Mouse (Mus musculus): ENCODE measurements at regions not wholly inside any gene's neighbourhood (a gene's known extent, or its start where the extent isn't known, plus 50 kb on each side); places are given as distances from the start of the nearest gene placed in this dataset.

DNA sequence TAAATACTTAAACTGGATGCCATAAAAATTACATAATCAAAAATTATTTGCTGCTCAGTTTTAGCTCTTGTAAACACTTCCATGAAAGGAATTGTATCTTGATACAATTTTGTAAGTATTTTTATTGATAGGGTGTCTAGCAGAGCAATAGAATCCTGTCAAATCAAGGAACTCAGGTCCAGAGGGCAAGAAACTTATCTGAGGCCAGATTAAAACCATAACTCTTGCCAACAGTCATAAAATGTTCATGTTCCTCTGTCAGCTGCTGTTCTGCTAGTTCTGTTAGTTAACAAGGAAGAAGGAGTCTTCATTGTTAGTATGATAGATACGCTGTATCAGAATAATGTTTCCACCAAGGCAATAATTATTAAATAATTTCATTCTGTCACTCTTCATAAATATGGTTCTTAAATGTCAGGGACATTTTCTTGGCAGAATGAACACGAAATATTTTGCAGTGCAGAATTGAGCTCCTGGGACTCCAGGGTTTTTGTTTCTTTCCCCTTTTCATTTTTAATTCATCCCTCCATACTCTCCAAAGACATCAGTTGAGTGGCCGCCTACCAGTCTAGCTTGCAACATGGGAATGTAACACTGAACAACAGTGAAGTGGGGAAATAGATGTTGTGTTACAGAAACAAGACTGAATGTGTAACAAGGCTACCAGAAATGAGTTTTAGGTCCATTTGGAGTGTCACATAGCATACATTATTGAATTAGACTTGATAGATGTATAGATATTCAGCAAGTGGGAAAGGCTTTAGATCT is 89.1 kb downstream of the E330014E10Rik start:
- TF ChIP-seq CTCF (conservative IDR thresholded peaks at IDR 0.05 in 1 of 2, IDR thresholded peaks at IDR 0.05 in 1 of 2; ENCODE audit: low read depth in 2 of 2, low read length in 2 of 2), result no peak
- no peak for TF ChIP-seq HCFC1 (IDR thresholded peaks at IDR 0.05; ENCODE audit: low read depth, low read length)
- TF ChIP-seq GABPA (IDR thresholded peaks at IDR 0.05; ENCODE audit: insufficient replicate concordance, low read depth, low read length), result no peak
- TF ChIP-seq POLR2AphosphoS2 (IDR thresholded peaks at IDR 0.05; ENCODE audit: low read depth, low read length), result no peak
- TF ChIP-seq POLR2A (IDR thresholded peaks at IDR 0.05; ENCODE audit: low read depth, low read length), result no peak
- TF ChIP-seq TCF12 (IDR thresholded peaks at IDR 0.05; ENCODE audit: low read depth, low read length), result no peak

All from CH12.LX (cell line).